Mouse (Mus musculus): ENCODE results near the gene Sptbn2. TPM values are rescaled to one million over a fixed set of nuclear protein-coding genes. Genes with fewer than 3 reads are reported as not detected.

The Sptbn2 gene
- 32.2 and 32.4 TPM in 2 replicates for polyA plus RNA-seq (2015; fragmentation: Nextera tagmentation; extraction: Ambion mirVana)

GRCm38 (mm10) chr19:4711098-4711600, at the start of gene Sptbn2:
TSS of gene Sptbn2 (plus strand) at chr19:4711167.
- peak within 1 kb of the TSS; percentile 93 for H3K9ac ChIP-seq (ENCODE audit: low read depth, low read length)
- H3K27ac ChIP-seq (ENCODE audit: low read length): peak within 1 kb of the TSS; percentile 91
- H3K4me1 ChIP-seq (ENCODE audit: control insufficient read depth, insufficient read depth, low read length): peaks cover 32% of the 10 kb centered on the region
- no peaks in the 10 kb centered on the region for H3K27me3 ChIP-seq (ENCODE audit: control insufficient read depth, insufficient read depth, low read depth, low read length)
- H3K4me3 ChIP-seq (ENCODE audit: low read depth, low read length): peak within 1 kb of the TSS; percentile 87
- WGBS: 3% methylated on average over 13 of the region's 13 CpGs
- no peaks in the 10 kb centered on the region for H3K9me3 ChIP-seq (replicated peaks; ENCODE audit: control insufficient read depth, low read length, poor library complexity, severe bottlenecking)
- H3K4me2 ChIP-seq (ENCODE audit: low read length): peak within 1 kb of the TSS; percentile 86
- peak; percentile 34 for ATAC-seq
- no peaks in the 10 kb centered on the region for H3K36me3 ChIP-seq (ENCODE audit: control insufficient read depth, insufficient read depth, low read length)

DNA sequence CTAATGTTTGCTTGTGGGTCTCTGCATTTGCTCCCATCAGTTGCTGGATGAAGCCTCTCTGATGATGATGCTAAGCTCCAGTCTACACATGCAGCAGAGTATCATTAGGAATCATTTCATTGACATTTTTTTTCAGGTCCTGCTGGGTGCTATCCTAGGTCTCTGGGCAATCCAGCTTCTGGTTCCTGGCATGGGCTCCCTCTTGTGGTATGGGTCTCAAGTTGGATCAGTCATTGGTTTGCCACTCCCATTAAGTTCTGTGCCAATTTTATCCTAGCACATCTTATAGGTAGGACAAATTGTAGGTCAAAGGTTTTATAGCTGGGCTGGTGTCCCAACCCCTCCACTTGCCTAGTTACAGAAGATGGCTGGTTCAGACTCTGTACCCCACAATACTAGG, 44.2 kb upstream of the Sptbn2 start:
- ATAC-seq: no peak
- Histone ChIP-seq H3K9ac (ENCODE audit: low read depth, low read length) (no peak overlapping the region), H3K4me3 (ENCODE audit: low read depth, low read length) (no peak overlapping the region), H3K27ac (ENCODE audit: low read length) (no peak overlapping the region), H3K36me3 (ENCODE audit: control insufficient read depth, insufficient read depth, low read length) (no peaks in the 10 kb centered on the region), H3K27me3 (ENCODE audit: control insufficient read depth, insufficient read depth, low read depth, low read length) (no peaks in the 10 kb centered on the region), H3K4me2 (ENCODE audit: low read length) (no peak overlapping the region), H3K9me3 (replicated peaks; ENCODE audit: control insufficient read depth, low read length, poor library complexity, severe bottlenecking) (no peaks in the 10 kb centered on the region), H3K4me1 (ENCODE audit: control insufficient read depth, insufficient read depth, low read length) (no peaks in the 10 kb centered on the region)

DNA sequence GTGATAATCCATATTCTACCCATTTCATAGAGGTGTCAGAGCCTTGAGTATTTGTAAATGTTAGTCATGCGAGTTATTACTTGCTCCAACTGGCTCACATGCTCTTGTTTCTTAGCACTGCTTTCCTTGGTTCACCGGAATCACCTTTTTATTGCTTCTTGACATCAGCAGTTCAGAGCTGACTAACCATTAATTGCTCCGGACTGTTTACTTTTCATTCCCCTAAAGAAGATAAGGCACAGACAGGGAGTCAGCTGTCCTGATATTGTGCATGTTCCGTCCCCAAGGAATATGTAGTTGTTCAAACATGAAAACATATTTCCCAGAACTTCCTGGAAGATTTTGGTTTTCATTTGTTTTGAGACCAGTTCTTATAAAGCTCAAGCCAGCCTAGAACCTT, 40.2 kb upstream of the Sptbn2 start:
- Histone ChIP-seq H3K9ac (ENCODE audit: low read depth, low read length) (no peak overlapping the region), H3K36me3 (ENCODE audit: control insufficient read depth, insufficient read depth, low read length) (no peaks in the 10 kb centered on the region), H3K4me1 (ENCODE audit: control insufficient read depth, insufficient read depth, low read length) (no peaks in the 10 kb centered on the region), H3K27ac (ENCODE audit: low read length) (no peak overlapping the region), H3K27me3 (ENCODE audit: control insufficient read depth, insufficient read depth, low read depth, low read length) (no peaks in the 10 kb centered on the region), H3K4me3 (ENCODE audit: low read depth, low read length) (no peak overlapping the region), H3K4me2 (ENCODE audit: low read length) (no peak overlapping the region), H3K9me3 (replicated peaks; ENCODE audit: control insufficient read depth, low read length, poor library complexity, severe bottlenecking) (no peaks in the 10 kb centered on the region)
- WGBS: 93% methylated on average over 4 of the region's 4 CpGs
- no peak for ATAC-seq

DNA sequence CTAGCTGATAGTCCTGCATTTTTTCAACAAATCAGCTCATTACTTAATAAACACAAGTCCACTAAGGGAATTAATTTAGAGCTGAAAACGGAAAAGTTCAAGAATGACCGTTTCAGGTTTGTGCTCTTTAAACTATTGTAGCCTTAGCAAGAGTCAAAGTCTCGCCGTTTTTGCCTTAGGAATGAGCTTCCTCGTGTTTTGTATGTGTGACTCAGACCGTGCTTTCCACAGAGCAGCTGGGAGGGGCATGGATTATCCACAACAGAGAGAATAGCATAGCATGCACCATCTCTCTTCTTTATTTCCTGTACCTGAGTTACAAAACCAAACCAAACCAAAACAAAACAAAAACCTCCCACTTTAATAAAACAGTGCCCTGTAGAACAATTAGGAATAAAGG, 38.6 kb upstream of the Sptbn2 start:
- WGBS: 39% methylated on average over 6 of the region's 6 CpGs
- no peak for ATAC-seq
- H3K9ac ChIP-seq (ENCODE audit: low read depth, low read length): no peak overlapping the region

DNA sequence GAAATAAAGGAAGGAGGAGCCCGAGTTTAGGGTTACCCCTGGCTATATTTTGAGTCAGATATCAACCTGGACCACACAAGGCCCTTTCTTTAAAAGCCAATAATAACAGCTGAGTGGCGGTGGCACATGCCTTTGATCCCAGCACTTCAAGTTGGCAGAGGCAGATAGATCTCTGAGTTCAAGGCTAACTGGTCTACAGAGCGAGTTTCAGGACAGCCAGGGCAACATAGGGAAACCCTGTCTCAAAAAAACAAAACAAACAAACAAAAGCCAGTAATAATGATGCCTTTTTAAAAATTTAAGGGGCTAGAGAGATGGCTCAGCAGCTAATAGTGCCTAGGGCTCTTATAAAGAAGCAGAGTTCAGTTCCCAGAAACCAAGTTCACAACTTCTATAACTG, 16.6 kb upstream of the Sptbn2 start:
- no peak overlapping the region for H3K4me3 ChIP-seq (ENCODE audit: low read depth, low read length)
- H3K4me1 ChIP-seq (ENCODE audit: control insufficient read depth, insufficient read depth, low read length): peaks cover 13% of the 10 kb centered on the region
- 72% methylated on average over 3 of the region's 3 CpGs for WGBS
- peaks cover 9% of the 10 kb centered on the region for H3K27me3 ChIP-seq (ENCODE audit: control insufficient read depth, insufficient read depth, low read depth, low read length)
- H3K9me3 ChIP-seq (replicated peaks; ENCODE audit: control insufficient read depth, low read length, poor library complexity, severe bottlenecking): no peaks in the 10 kb centered on the region
- no peak overlapping the region for H3K27ac ChIP-seq (ENCODE audit: low read length)
- H3K9ac ChIP-seq (ENCODE audit: low read depth, low read length): no peak overlapping the region
- H3K4me2 ChIP-seq (ENCODE audit: low read length): no peak overlapping the region
- no peaks in the 10 kb centered on the region for H3K36me3 ChIP-seq (ENCODE audit: control insufficient read depth, insufficient read depth, low read length)
- no peak for ATAC-seq

More for the DNA sequence above, 38.6 kb upstream of the Sptbn2 start:
- H3K4me2 ChIP-seq (ENCODE audit: low read length): no peak overlapping the region
- H3K4me3 ChIP-seq (ENCODE audit: low read depth, low read length): no peak overlapping the region
- no peak overlapping the region for H3K27ac ChIP-seq (ENCODE audit: low read length)
- H3K9me3 ChIP-seq (replicated peaks; ENCODE audit: control insufficient read depth, low read length, poor library complexity, severe bottlenecking): no peaks in the 10 kb centered on the region
- no peaks in the 10 kb centered on the region for H3K36me3 ChIP-seq (ENCODE audit: control insufficient read depth, insufficient read depth, low read length)
- H3K4me1 ChIP-seq (ENCODE audit: control insufficient read depth, insufficient read depth, low read length): no peaks in the 10 kb centered on the region
- H3K27me3 ChIP-seq (ENCODE audit: control insufficient read depth, insufficient read depth, low read depth, low read length): no peaks in the 10 kb centered on the region

GRCm38 (mm10) chr19:4697121-4697520, 13.8 kb upstream of the Sptbn2 start:
- Histone ChIP-seq H3K9me3 (replicated peaks; ENCODE audit: control insufficient read depth, low read length, poor library complexity, severe bottlenecking) (no peaks in the 10 kb centered on the region), H3K9ac (ENCODE audit: low read depth, low read length) (no peak overlapping the region), H3K4me3 (ENCODE audit: low read depth, low read length) (no peak overlapping the region), H3K27me3 (ENCODE audit: control insufficient read depth, insufficient read depth, low read depth, low read length) (peaks cover 12% of the 10 kb centered on the region), H3K4me2 (ENCODE audit: low read length) (no peak overlapping the region), H3K4me1 (ENCODE audit: control insufficient read depth, insufficient read depth, low read length) (peaks cover 13% of the 10 kb centered on the region), H3K27ac (ENCODE audit: low read length) (no peak overlapping the region), H3K36me3 (ENCODE audit: control insufficient read depth, insufficient read depth, low read length) (no peaks in the 10 kb centered on the region)
- 87% methylated on average over 3 of the region's 3 CpGs for WGBS
- no peak for ATAC-seq

- H3K4me1 ChIP-seq (ENCODE audit: control insufficient read depth, insufficient read depth, low read length): peaks cover 13% of the 10 kb centered on the region
- H3K9me3 ChIP-seq (replicated peaks; ENCODE audit: control insufficient read depth, low read length, poor library complexity, severe bottlenecking): no peaks in the 10 kb centered on the region
- H3K27ac ChIP-seq (ENCODE audit: low read length): peak overlapping the region; percentile 87
- ATAC-seq: peak; percentile 32; the same call in 1 of the 2 replicates
- 69% methylated on average over 9 of the region's 9 CpGs for WGBS
- peaks cover 12% of the 10 kb centered on the region for H3K27me3 ChIP-seq (ENCODE audit: control insufficient read depth, insufficient read depth, low read depth, low read length)
- peak overlapping the region; percentile 89 for H3K9ac ChIP-seq (ENCODE audit: low read depth, low read length)
- H3K36me3 ChIP-seq (ENCODE audit: control insufficient read depth, insufficient read depth, low read length): no peaks in the 10 kb centered on the region
- peak overlapping the region; percentile 73 for H3K4me3 ChIP-seq (ENCODE audit: low read depth, low read length)
- H3K4me2 ChIP-seq (ENCODE audit: low read length): peak overlapping the region; percentile 63
Measured at GRCm38 (mm10) chr19:4697721-4698120, 13.2 kb upstream of the Sptbn2 start.

DNA sequence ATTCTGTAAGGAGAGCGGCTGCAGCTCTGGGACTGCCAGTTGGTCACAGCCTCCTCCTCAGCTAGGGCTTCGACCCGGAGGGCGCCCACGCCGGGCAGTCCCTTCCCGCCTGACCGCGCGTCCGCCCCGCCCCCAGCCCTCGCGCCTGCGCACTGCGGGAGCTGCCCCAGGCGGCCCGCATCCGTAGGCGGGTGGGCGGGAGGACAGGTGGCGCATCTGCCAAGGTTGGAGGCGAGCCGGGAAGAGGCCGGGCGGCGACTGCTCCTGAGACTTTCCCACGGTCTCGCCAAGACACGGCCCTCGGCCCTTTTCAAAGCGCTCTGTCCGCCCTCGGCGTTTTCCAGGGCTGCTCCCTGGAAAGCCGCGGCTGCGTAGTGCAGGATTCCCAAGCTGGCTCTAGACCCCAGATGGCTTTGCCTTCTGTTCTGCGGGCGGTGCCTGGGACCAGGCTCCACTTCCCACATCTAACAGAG, 12.7 kb upstream of the Sptbn2 start, which contains the start of gene Gm960:
Gene Gm960, minus strand, starts transcription at position 464 of the 473 bp plus-strand sequence.
- Histone ChIP-seq H3K27ac (ENCODE audit: low read length) (peak within 1 kb of the TSS; percentile 87), H3K36me3 (ENCODE audit: control insufficient read depth, insufficient read depth, low read length) (no peaks in the 10 kb centered on the region), H3K9ac (ENCODE audit: low read depth, low read length) (peak within 1 kb of the TSS; percentile 89), H3K27me3 (ENCODE audit: control insufficient read depth, insufficient read depth, low read depth, low read length) (peaks cover 12% of the 10 kb centered on the region), H3K9me3 (replicated peaks; ENCODE audit: control insufficient read depth, low read length, poor library complexity, severe bottlenecking) (no peaks in the 10 kb centered on the region), H3K4me1 (ENCODE audit: control insufficient read depth, insufficient read depth, low read length) (peaks cover 13% of the 10 kb centered on the region), H3K4me3 (ENCODE audit: low read depth, low read length) (peak within 1 kb of the TSS; percentile 73), H3K4me2 (ENCODE audit: low read length) (peak within 1 kb of the TSS; percentile 63)
- peak; percentile 90 for ATAC-seq
- WGBS: under 1% methylated on average over 40 of the region's 40 CpGs

- 30% methylated on average over 8 of the region's 8 CpGs for WGBS
- peak overlapping the region; percentile 87; the same call in 1 of the 2 replicates for H3K27ac ChIP-seq (ENCODE audit: low read length)
- H3K4me3 ChIP-seq (ENCODE audit: low read depth, low read length): peak overlapping the region; percentile 73; the same call in 1 of the 2 replicates
- no peaks in the 10 kb centered on the region for H3K9me3 ChIP-seq (replicated peaks; ENCODE audit: control insufficient read depth, low read length, poor library complexity, severe bottlenecking)
- H3K27me3 ChIP-seq (ENCODE audit: control insufficient read depth, insufficient read depth, low read depth, low read length): peaks cover 12% of the 10 kb centered on the region
- H3K9ac ChIP-seq (ENCODE audit: low read depth, low read length): peak overlapping the region; percentile 89
- H3K36me3 ChIP-seq (ENCODE audit: control insufficient read depth, insufficient read depth, low read length): no peaks in the 10 kb centered on the region
- H3K4me2 ChIP-seq (ENCODE audit: low read length): peak overlapping the region; percentile 63
- peaks cover 13% of the 10 kb centered on the region for H3K4me1 ChIP-seq (ENCODE audit: control insufficient read depth, insufficient read depth, low read length)
- ATAC-seq: no peak; the same call in 1 of the 2 replicates
Measured at GRCm38 (mm10) chr19:4698856-4699255, 12.1 kb upstream of the Sptbn2 start.
